Mouse (Mus musculus) embryo, embryonic 10 days (tissue): ENCODE measurements around the gene Csk.
A peak's percentile ranks its signal among the peaks of the same experiment; 100 is the strongest.

Source experiments
- DNase-seq: peaks from one replicate; pipeline ENCODE4 v3.0.0-alpha.2; 2015; ENCODE audit warnings: low spot score

Csk gene

GRCm38 (mm10) chr9:57657843-57658242 lies 4.4 kb upstream of the Csk start:
- DNase-seq: no peak

- no peak for DNase-seq
These were observed 3.4 kb upstream of the Csk start for GRCm38 (mm10) chr9:57656631-57657350.

- DNase-seq: peak; percentile 98
These were observed 2.3 kb upstream of the Csk start for GRCm38 (mm10) chr9:57655749-57656148.

GRCm38 (mm10) chr9:57654966-57655365 lies 1.5 kb upstream of the Csk start:
- no peak for DNase-seq

GRCm38 (mm10) chr9:57652855-57653254 lies 576 bp downstream of the Csk start:
- DNase-seq: peak; percentile 42

GRCm38 (mm10) chr9:57652351-57652750 lies 1.1 kb downstream of the Csk start:
- DNase-seq: no peak

- DNase-seq: no peak
These were observed 2.6 kb downstream of the Csk start for GRCm38 (mm10) chr9:57650786-57651311.

- DNase-seq: no peak
These were observed 3.2 kb downstream of the Csk start for GRCm38 (mm10) chr9:57650130-57650785.

- DNase-seq: no peak
These were observed 5.9 kb downstream of the Csk start for GRCm38 (mm10) chr9:57647286-57648108.

- DNase-seq: no peak
These were observed 6.8 kb downstream of the Csk start for GRCm38 (mm10) chr9:57646551-57647103.

- DNase-seq: peak; percentile 93
These were observed 8.2 kb downstream of the Csk start for GRCm38 (mm10) chr9:57644944-57645893.

GRCm38 (mm10) chr9:57644442-57644943 lies 8.9 kb downstream of the Csk start:
- peak; percentile 51 for DNase-seq

GRCm38 (mm10) chr9:57643856-57644180 lies 9.6 kb downstream of the Csk start:
- DNase-seq: no peak

GRCm38 (mm10) chr9:57643169-57643855 lies 10.1 kb downstream of the Csk start:
- no peak for DNase-seq

GRCm38 (mm10) chr9:57641775-57642550 lies 11.5 kb downstream of the Csk start:
- no peak for DNase-seq

GRCm38 (mm10) chr9:57641022-57641421 lies 12.4 kb downstream of the Csk start:
- no peak for DNase-seq

GRCm38 (mm10) chr9:57640384-57640783 lies 13.0 kb downstream of the Csk start:
- DNase-seq: peak; percentile 25

GRCm38 (mm10) chr9:57639661-57640328 lies 13.6 kb downstream of the Csk start:
- DNase-seq: no peak
